Mouse (Mus musculus): Measurements from ENCODE around the gene Fbxo31.

- TF ChIP-seq CTCF (IDR thresholded peaks at IDR 0.05; ENCODE audit: extremely low read depth, insufficient read depth, low read length) (no peak), POLR2A (IDR thresholded peaks at IDR 0.05; ENCODE audit: extremely low read depth, insufficient read depth, low read length) (no peak)
Observed at GRCm38 (mm10) chr8:121541862-121542261, 36.7 kb downstream of the Fbxo31 start.
